ENCODE assay signal across 8 mouse cellular contexts in the genomic region with DNA sequence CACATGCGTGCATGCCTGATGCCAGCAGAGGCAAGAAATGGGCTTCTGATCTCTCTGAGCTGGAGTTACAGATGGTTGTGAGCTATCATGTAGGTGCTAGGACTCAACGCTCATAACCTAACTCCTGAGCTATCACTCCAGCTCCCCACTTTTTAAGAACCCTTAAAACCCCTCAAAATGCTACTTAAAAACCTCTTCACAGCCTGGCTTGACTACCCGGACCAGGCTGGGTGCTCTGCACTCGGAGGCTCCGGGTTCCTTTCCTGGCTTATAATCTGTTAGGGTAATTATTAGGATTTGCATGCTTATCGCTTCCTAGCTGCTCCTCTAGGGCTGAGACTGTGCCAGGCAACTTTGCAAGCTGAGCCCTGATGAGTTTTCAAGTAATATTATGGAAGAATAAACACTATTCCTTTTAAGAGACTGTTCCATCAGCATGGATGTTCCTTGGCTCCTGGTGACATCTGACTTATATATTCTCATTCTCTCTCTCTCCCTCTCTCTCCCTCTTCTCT. TPM values are rescaled to one million over a fixed set of nuclear protein-coding genes. Genes with fewer than 3 reads are reported as not detected.
DNase-seq lines count a peak whose midpoint lies in the region; ATAC-seq and TF ChIP-seq lines count a peak whose summit lies in the region.

No protein-coding gene starts in this region.

- H3K27me3 ChIP-seq in heart, adult 2 months (ENCODE audit: control insufficient read depth, insufficient read depth, low read length), result no peaks in the 10 kb centered on the region
- H3K27me3 ChIP-seq in liver, embryonic 11.5 days (replicated peaks; ENCODE audit: control insufficient read depth, insufficient read depth, low read length), result no peaks in the 10 kb centered on the region
- no peaks in the 10 kb centered on the region for H3K27me3 ChIP-seq in liver, embryonic 14.5 days (ENCODE audit: control insufficient read depth, insufficient read depth, low read length)

- ATAC-seq in liver, embryonic 11.5 days (replicated peaks; ENCODE audit: low FRiP score), result no peak
- no peak for ATAC-seq in liver, embryonic 14.5 days (ENCODE audit: insufficient read depth)

- peaks cover 8% of the 10 kb centered on the region for H3K4me1 ChIP-seq in heart, adult 2 months (ENCODE audit: control insufficient read depth, insufficient read depth, low read length)
- peaks cover 10% of the 10 kb centered on the region; the same call in 1 of the 2 replicates for H3K4me1 ChIP-seq in liver, embryonic 11.5 days (replicated peaks; ENCODE audit: control insufficient read depth, insufficient read depth, low read length)
- H3K4me1 ChIP-seq in liver, embryonic 14.5 days (replicated peaks; ENCODE audit: control insufficient read depth in 2 of 2, insufficient read depth in 2 of 2, low read length in 1 of 2), result peaks cover 2 to 9% of the 10 kb centered on the region in 2 experiments; a peak in 2 of 4 replicates

- WGBS in heart, adult 2 months, result 47% methylated on average over 6 of the region's 6 CpGs
- 71% methylated on average over 6 of the region's 6 CpGs for WGBS in liver, embryonic 11.5 days
- 61% methylated on average over 6 of the region's 6 CpGs for WGBS in liver, embryonic 14.5 days (ENCODE audit: insufficient replicate concordance)

- peak overlapping the region; percentile 82 for H3K4me2 ChIP-seq in liver, embryonic 11.5 days
- peak overlapping the region; percentile 53 for H3K4me2 ChIP-seq in liver, embryonic 14.5 days (ENCODE audit: low read depth)

- H3K36me3 ChIP-seq in heart, adult 2 months (ENCODE audit: control insufficient read depth, insufficient read depth, low read length), result no peaks in the 10 kb centered on the region
- H3K36me3 ChIP-seq in liver, embryonic 11.5 days (ENCODE audit: control insufficient read depth, insufficient read depth, low read length), result no peaks in the 10 kb centered on the region
- H3K36me3 ChIP-seq in liver, embryonic 14.5 days (replicated peaks; ENCODE audit: control insufficient read depth, insufficient read depth, low read depth), result no peaks in the 10 kb centered on the region

- TF ChIP-seq POLR2A in heart, adult 2 months (IDR thresholded peaks at IDR 0.05; ENCODE audit: insufficient read depth, low read depth, low read length), result no peak

- TF ChIP-seq CTCF in heart, adult 2 months (IDR thresholded peaks at IDR 0.05), result no peak
- no peak for TF ChIP-seq CTCF in liver, embryonic 14.5 days (IDR thresholded peaks at IDR 0.05; ENCODE audit: low read depth)

- intact Hi-C loops in heart, adult 2 months (cut with DNase I), result loop anchor here (2.0 kb wide), 3 partner anchors 27 to 599 kb away; no protein-coding TSS in a partner anchor
- intact Hi-C loops in heart, postnatal 10 days (cut with DNase I), result loop anchor here (2.0 to 10.0 kb wide), 3 partner anchors 27 to 600 kb away; no protein-coding TSS in a partner anchor

- no peak overlapping the region for H3K9ac ChIP-seq in heart, adult 2 months (ENCODE audit: low read depth, low read length)
- H3K9ac ChIP-seq in liver, embryonic 11.5 days (ENCODE audit: low read depth, low read length), result no peak overlapping the region; the same call in 1 of the 2 replicates
- no peak overlapping the region for H3K9ac ChIP-seq in liver, embryonic 14.5 days (replicated peaks)

- TF ChIP-seq EP300 in heart, adult 2 months (IDR thresholded peaks at IDR 0.05; ENCODE audit: insufficient read depth, low read depth, low read length), result no peak
- TF ChIP-seq EP300 in liver, embryonic 14.5 days (IDR thresholded peaks at IDR 0.05; ENCODE audit: low read depth), result no peak

- peak overlapping the region; percentile 50 for H3K4me3 ChIP-seq in heart, adult 2 months
- peak overlapping the region; percentile 46 for H3K4me3 ChIP-seq in liver, embryonic 11.5 days (ENCODE audit: low read depth, low read length)
- H3K4me3 ChIP-seq in liver, embryonic 14.5 days (ENCODE audit: insufficient read depth in 1 of 2, low read depth in 2 of 2, low read length in 2 of 2), result no peak overlapping the region; a peak in 1 of 4 replicates

- H3K27ac ChIP-seq in heart, adult 2 months, result peak overlapping the region; percentile 66
- no peak overlapping the region for H3K27ac ChIP-seq in liver, embryonic 11.5 days (ENCODE audit: low read depth, low read length)
- no peak overlapping the region for H3K27ac ChIP-seq in liver, embryonic 14.5 days

- DNase-seq in heart, adult 2 months, result no peak
- no peak for DNase-seq in heart, postnatal 10 days
- DNase-seq in liver, embryonic 11.5 days (ENCODE audit: low spot score), result no peak
- DNase-seq in liver, result no peak
- peak; percentile 44 for DNase-seq in MEL-GATA-1-ER (ENCODE audit: extremely low read depth, low read depth)
- DNase-seq in liver, embryonic 14.5 days (ENCODE audit: low read depth in 3 of 3, low spot score in 3 of 3), result no peak
- DNase-seq in adrenal gland, adult 2 months, result no peak
- DNase-seq in Muller cell, postnatal 12 days (ENCODE audit: inconsistent ontology term), result no peak

- H3K79me2 ChIP-seq in heart, adult 2 months (replicated peaks; ENCODE audit: control insufficient read depth, insufficient read depth, low read length), result no peaks in the 10 kb centered on the region

- no peaks in the 10 kb centered on the region for H3K9me3 ChIP-seq in liver, embryonic 11.5 days (ENCODE audit: control insufficient read depth, low read length)
- no peaks in the 10 kb centered on the region for H3K9me3 ChIP-seq in liver, embryonic 14.5 days (ENCODE audit: control insufficient read depth, low read length)

RNA-seq across cellular contexts. Expression of gene Mrpl33, which starts 0.8 kb away (rescaled TPM):
- 100 to 1,000 TPM; 281 to 332 TPM for total RNA-seq in heart, adult 2 months (2021)
- 47.7 and 66.6 TPM in 2 replicates for polyA plus RNA-seq in heart, adult 2 months (2012; rRNA removed)
- 100 to 1,000 TPM; 315 to 318 TPM for total RNA-seq in heart, postnatal 10 days (2021)
- polyA plus RNA-seq in liver, embryonic 11.5 days (2014; fragmentation: Nextera tagmentation; extraction: Ambion mirVana), result 277 and 300 TPM in 2 replicates
- 57.8 and 80.0 TPM in 2 replicates for polyA plus RNA-seq in liver, embryonic 14.5 days (2012; rRNA removed)
- polyA plus RNA-seq in liver, embryonic 14.5 days (2014; fragmentation: Nextera tagmentation; extraction: Ambion mirVana), result 211 and 219 TPM in 2 replicates
- 100 to 1,000 TPM; 294 to 325 TPM for total RNA-seq in adrenal gland, adult 2 months (2021)
- 21.1 and 31.6 TPM in 2 replicates for polyA plus RNA-seq in adrenal gland, adult 2 months (2012; rRNA removed)

Comparison
In these comparisons a context has a peak if more than half of its experiments do, and no peak if none do; other contexts are left out.
1. H3K4me3 ChIP-seq: peak in heart, adult 2 months (single experiment) and liver, embryonic 11.5 days (single experiment); none in liver, embryonic 14.5 days (0 of 2).